Mouse (Mus musculus) inflammation-experienced regulatory T-cells, adult 6 months (primary cell): ENCODE measurements around the gene Sh3gl2. TPM values are rescaled to one million over a fixed set of nuclear protein-coding genes. Genes with fewer than 3 reads are reported as not detected.

ENCODE experiments used
- ATAC-seq: one replicate; pipeline ENCODE4 v1.8.0; 2017
- polyA plus RNA-seq, 3 experiments: library from polyadenylated mRNA; unstranded; fragments of 100-300 nt; shearing (Covaris generic); gene quantifications; one replicate each; pipeline ENCODE4 v1.2.1; 2017

Sh3gl2 gene
- polyA plus RNA-seq, 3 experiments from 2014 or later: not detected

- no peak for ATAC-seq
Observed at GRCm38 (mm10) chr4:85232386-85233381, 27.8 kb downstream of the Sh3gl2 start.

- ATAC-seq: no peak
Observed at GRCm38 (mm10) chr4:85241675-85242074, 36.7 kb downstream of the Sh3gl2 start.

GRCm38 (mm10) chr4:85242562-85242961 is 37.6 kb downstream of the Sh3gl2 start:
- no peak for ATAC-seq

- no peak for ATAC-seq
Observed at GRCm38 (mm10) chr4:85248673-85249072, 43.7 kb downstream of the Sh3gl2 start.

- no peak for ATAC-seq
Observed at GRCm38 (mm10) chr4:85250271-85250670, 45.3 kb downstream of the Sh3gl2 start.

- ATAC-seq: no peak
Observed at GRCm38 (mm10) chr4:85250786-85251185, 45.9 kb downstream of the Sh3gl2 start.

- ATAC-seq: no peak
Observed at GRCm38 (mm10) chr4:85255771-85256389, 51.0 kb downstream of the Sh3gl2 start.

- ATAC-seq: no peak
Observed at GRCm38 (mm10) chr4:85256461-85257202, 51.7 kb downstream of the Sh3gl2 start.

- ATAC-seq: no peak
Observed at GRCm38 (mm10) chr4:85257771-85258341, 52.9 kb downstream of the Sh3gl2 start.

- no peak for ATAC-seq
Observed at GRCm38 (mm10) chr4:85260687-85261658, 56.0 kb downstream of the Sh3gl2 start.

GRCm38 (mm10) chr4:85262146-85262545 is 57.2 kb downstream of the Sh3gl2 start:
- ATAC-seq: no peak

- ATAC-seq: no peak
Observed at GRCm38 (mm10) chr4:85262606-85263005, 57.7 kb downstream of the Sh3gl2 start.

GRCm38 (mm10) chr4:85267456-85267855 is 62.5 kb downstream of the Sh3gl2 start:
- no peak for ATAC-seq

- ATAC-seq: no peak
Observed at GRCm38 (mm10) chr4:85272877-85273276, 68.0 kb downstream of the Sh3gl2 start.

- ATAC-seq: no peak
Observed at GRCm38 (mm10) chr4:85273452-85273851, 68.5 kb downstream of the Sh3gl2 start.

- no peak for ATAC-seq
Observed at GRCm38 (mm10) chr4:85283151-85283550, 78.2 kb downstream of the Sh3gl2 start.

GRCm38 (mm10) chr4:85289990-85290389 is 85.1 kb downstream of the Sh3gl2 start:
- ATAC-seq: no peak

- no peak for ATAC-seq
Observed at GRCm38 (mm10) chr4:85291296-85291695, 86.4 kb downstream of the Sh3gl2 start.

GRCm38 (mm10) chr4:85293368-85293767 is 88.4 kb downstream of the Sh3gl2 start:
- no peak for ATAC-seq

GRCm38 (mm10) chr4:85300610-85301405 is 95.9 kb downstream of the Sh3gl2 start:
- no peak for ATAC-seq
